15 mouse cellular contexts compared by ENCODE assay signal in the genomic region with DNA sequence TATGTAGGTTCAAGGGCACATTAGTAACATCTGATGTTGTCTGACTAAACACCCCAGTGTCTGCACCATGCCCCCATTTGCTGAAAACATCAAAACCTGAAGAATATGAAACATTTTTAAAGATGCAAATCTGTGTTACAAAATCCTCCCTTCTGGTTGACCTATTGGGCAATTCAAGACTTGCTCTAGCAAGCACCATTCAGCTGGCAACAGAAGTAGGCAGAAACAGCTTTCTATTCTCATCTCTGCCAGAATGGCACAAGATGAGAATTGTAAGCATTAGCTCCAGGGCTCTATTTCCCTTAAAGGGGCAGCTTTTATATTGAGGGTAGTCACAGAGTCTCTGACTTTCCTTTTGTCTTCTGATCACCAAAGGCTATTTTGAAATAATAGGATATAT.
"Had no signal": no experiment of that assay in that cellular context is flagged by ENCODE, and none has a peak within 500 bp of the region (broad histone marks: within the 10 kb centered on the region; RNA-seq: fewer than 3 reads in every experiment).

No protein-coding gene starts in this region.

- H3K27ac ChIP-seq: limb, embryonic 10.5 days; limb, embryonic 13.5 days; liver, embryonic 13.5 days; lung, embryonic 15.5 days had no signal

- H3K4me1 ChIP-seq: limb, embryonic 10.5 days; limb, embryonic 13.5 days; liver, embryonic 13.5 days; lung, embryonic 15.5 days had no signal

- H3K36me3 ChIP-seq: limb, embryonic 10.5 days; limb, embryonic 13.5 days; liver, embryonic 13.5 days; lung, embryonic 15.5 days had no signal

- ATAC-seq: intestine, embryonic 16.5 days had no signal

- H3K4me2 ChIP-seq: limb, embryonic 13.5 days; liver, embryonic 13.5 days; lung, embryonic 15.5 days; midbrain, embryonic 11.5 days had no signal

- H3K4me3 ChIP-seq: limb, embryonic 10.5 days; limb, embryonic 13.5 days; liver, embryonic 13.5 days; lung, embryonic 15.5 days had no signal

- DNase-seq: kidney, adult 18-20 months; kidney, adult 9 months; kidney, postnatal 14 days; kidney, postnatal 4 days; liver; liver, embryonic 13.5 days; midbrain, embryonic 14.5 days; right cerebral cortex, postnatal 14 days; right cerebral cortex, postnatal 4 days; thymus, postnatal 25 days had no signal

- H3K9ac ChIP-seq: limb, embryonic 13.5 days; liver, embryonic 13.5 days; lung, embryonic 15.5 days had no signal

- H3K9me3 ChIP-seq: limb, embryonic 10.5 days; limb, embryonic 13.5 days; liver, embryonic 13.5 days; lung, embryonic 15.5 days had no signal

- H3K27me3 ChIP-seq: limb, embryonic 13.5 days; liver, embryonic 13.5 days; lung, embryonic 15.5 days had no signal
